Mouse (Mus musculus) ovary, adult 2 months (tissue): Measurements from ENCODE around the gene Cdk10. TPM values are rescaled to one million over a fixed set of nuclear protein-coding genes. Genes with fewer than 3 reads are reported as not detected.

Experiments
- polyA plus RNA-seq: library from polyadenylated mRNA; depleted of rRNA; stranded (reverse); fragments of >200 nt; gene quantifications from 2 replicates; pipeline ENCODE4 v1.2.3, GENCODE M21; 2012; rRNA removed

Cdk10 gene
- 75.4 and 105 TPM in 2 replicates for polyA plus RNA-seq

GRCm38 (mm10) chr8:123224278-123225266 lies at the start of gene Cdk10:
Gene Cdk10, plus strand, starts transcription at chr8:123224842.

GRCm38 (mm10) chr8:123185566-123186409 lies 38.9 kb upstream of the Cdk10 start, which contains the start of gene Dpep1:
Gene Dpep1, plus strand, starts transcription at chr8:123186242.

GRCm38 (mm10) chr8:123212321-123213117 lies 12.1 kb upstream of the Cdk10 start, which contains the start of the genes Chmp1a and Spata33:
Gene Chmp1a, minus strand, starts transcription at chr8:123212763.
Gene Spata33, plus strand, starts transcription at chr8:123212832.

DNA sequence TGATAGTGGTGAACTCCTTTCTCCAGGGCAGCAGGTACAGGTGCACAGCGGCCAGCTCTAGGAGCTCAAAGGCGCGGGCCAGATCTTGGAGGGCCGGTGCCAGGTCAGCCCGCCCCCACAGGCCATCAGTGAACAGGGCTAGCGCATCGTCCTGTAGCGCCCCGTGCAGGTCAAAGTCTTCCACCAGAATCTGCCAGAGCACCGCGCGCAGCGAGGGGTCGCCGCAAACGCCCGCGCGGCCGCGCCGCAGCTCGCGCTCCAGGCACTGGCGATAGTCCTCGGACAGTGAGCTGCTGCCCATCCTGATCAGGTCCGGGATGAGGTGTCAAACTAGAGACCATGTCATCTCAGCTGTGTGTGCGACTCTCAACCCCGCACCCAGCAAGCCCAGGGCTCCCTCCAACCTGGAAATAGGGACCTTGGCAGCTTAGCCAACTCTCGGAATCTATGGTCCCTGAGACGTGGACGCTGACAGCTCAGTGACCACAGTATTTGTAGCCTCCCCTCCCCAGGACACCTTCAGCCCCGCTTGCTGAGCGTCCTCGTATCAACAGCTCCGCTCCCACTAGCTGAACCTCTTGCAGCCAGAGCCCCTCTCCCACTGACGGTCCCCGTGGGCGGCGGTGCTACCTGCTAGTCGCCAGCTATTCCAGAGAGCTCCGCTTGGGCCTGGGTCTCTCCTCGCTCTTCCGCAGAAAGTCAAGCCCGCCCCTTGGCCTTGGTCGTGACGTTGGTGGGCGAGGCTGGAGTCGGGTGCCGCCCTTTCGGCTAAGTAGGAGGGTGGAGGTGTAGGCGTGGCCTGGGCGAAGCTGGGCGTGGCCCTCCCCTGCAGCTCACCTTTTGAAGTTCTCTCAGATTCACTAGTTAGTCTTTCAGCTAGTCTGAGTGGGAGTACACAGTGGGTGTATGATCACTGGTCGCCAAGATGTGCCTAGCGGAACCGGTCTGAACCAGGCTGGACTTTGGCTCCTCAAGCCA lies 11.2 kb downstream of the Cdk10 start, which contains the start of gene Spata2l:
Gene Spata2l (minus strand): TSS at position 714 of the 978 bp plus-strand sequence.

DNA sequence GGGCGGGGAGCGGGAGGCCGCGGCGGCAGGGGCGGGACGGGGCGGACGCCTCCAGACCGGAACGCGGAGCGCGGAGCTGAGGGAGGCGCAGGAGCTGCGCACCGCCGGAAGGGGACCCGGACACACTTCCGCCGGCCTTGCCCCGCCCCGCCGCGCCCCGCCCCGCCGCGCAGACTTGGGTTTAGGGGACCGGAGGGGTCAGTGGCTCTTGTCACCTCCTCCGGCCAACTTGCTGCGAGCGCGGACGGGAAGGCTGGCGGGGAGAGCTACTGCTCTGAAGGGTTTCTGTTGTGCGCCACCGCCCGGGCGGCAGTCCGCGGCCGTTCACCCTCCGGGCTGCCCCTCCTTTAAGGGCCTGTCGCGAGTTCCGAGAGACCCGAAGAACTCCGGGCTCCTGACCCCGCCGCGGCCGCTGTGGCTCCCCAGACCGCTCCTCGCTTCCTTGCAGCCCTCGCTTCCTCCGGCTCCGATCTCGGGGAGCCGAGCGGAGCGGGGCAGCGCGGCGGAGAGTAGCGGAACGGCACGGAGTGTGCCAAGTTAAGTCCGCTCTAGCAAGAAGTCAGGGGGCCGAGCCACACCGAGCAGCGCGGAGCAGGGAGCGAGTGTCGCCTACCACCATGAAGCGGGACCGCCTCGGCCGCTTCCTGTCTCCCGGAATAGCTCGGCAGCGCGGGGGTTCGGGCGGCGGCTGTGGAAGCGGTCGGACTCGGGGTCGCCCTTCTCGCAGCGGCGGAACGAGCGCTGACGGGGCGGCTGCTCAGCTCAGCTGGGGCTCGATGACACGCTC lies 29.6 kb downstream of the Cdk10 start, which contains the start of the genes Zfp276 and Vps9d1:
Gene Zfp276 (plus strand): TSS at position 97 of the 787 bp plus-strand sequence.
Gene Vps9d1 (minus strand): TSS at position 250 of the 787 bp plus-strand sequence.

Other genes starting within 250 kb of the Cdk10 start
- 76.3 and 146 TPM in 2 replicates for gene Ankrd11, start 182.6 kb upstream of the Cdk10 start, polyA plus RNA-seq
- gene Spg7, start 161.9 kb upstream of the Cdk10 start, polyA plus RNA-seq, result 115 and 159 TPM in 2 replicates
- 5,283 and 5,699 TPM in 2 replicates for gene Rpl13, start 122.5 kb upstream of the Cdk10 start, polyA plus RNA-seq
- 5.6 and 6.5 TPM in 2 replicates for gene Cpne7, start 107.5 kb upstream of the Cdk10 start, polyA plus RNA-seq
- 22.6 and 24.4 TPM in 2 replicates for gene Sult5a1, start 66.5 kb upstream of the Cdk10 start, polyA plus RNA-seq
- gene Dpep1, start 38.6 kb upstream of the Cdk10 start, polyA plus RNA-seq, result 24.5 and 33.1 TPM in 2 replicates
- gene Chmp1a, start 12.1 kb upstream of the Cdk10 start, polyA plus RNA-seq, result 113 and 115 TPM in 2 replicates
- gene Spata33, start 12.0 kb upstream of the Cdk10 start, polyA plus RNA-seq, result 3.8 and 4.5 TPM in 2 replicates
- 21.3 and 22.9 TPM in 2 replicates for gene Spata2l, start 11.4 kb downstream of the Cdk10 start, polyA plus RNA-seq
- gene Zfp276, start 29.4 kb downstream of the Cdk10 start, polyA plus RNA-seq, result 48.7 and 49.0 TPM in 2 replicates
- gene Vps9d1, start 29.5 kb downstream of the Cdk10 start, polyA plus RNA-seq, result 162 and 169 TPM in 2 replicates
- gene Fanca, start 93.7 kb downstream of the Cdk10 start, polyA plus RNA-seq, result 30.3 and 45.1 TPM in 2 replicates
- 6.3 and 7.2 TPM in 2 replicates for gene Spire2, start 107.9 kb downstream of the Cdk10 start, polyA plus RNA-seq
- gene Tcf25, start 148.9 kb downstream of the Cdk10 start, polyA plus RNA-seq, result 167 and 216 TPM in 2 replicates
- 0.06 and 0.11 TPM in 2 replicates for gene Mc1r, start 182.3 kb downstream of the Cdk10 start, polyA plus RNA-seq
- gene Tubb3, start 186.6 kb downstream of the Cdk10 start, polyA plus RNA-seq, result 49.4 and 66.3 TPM in 2 replicates
- gene Def8, start 198.7 kb downstream of the Cdk10 start, polyA plus RNA-seq, result 41.7 and 43.9 TPM in 2 replicates